Mouse (Mus musculus) testis, adult 2 months (tissue): ENCODE data around the gene Zfp524.

Experiments used
- CTCF ChIP-seq: fragments of 200-500 bp; IDR thresholded peaks from 2 replicates; pipeline ENCODE4 v1.5.1; 2012; ENCODE audit warnings: low read depth, mild to moderate bottlenecking, inconsistent platforms, low read length, moderate library complexity; ENCODE audit not compliant: control insufficient read depth, insufficient read depth, insufficient replicate concordance
- POLR2A ChIP-seq: fragments of 200-500 bp; IDR thresholded peaks from 2 replicates; pipeline ENCODE4 v1.6.1; 2012; ENCODE audit warnings: low read depth, mild to moderate bottlenecking, inconsistent platforms, low read length, moderate library complexity; ENCODE audit not compliant: control insufficient read depth

DNA sequence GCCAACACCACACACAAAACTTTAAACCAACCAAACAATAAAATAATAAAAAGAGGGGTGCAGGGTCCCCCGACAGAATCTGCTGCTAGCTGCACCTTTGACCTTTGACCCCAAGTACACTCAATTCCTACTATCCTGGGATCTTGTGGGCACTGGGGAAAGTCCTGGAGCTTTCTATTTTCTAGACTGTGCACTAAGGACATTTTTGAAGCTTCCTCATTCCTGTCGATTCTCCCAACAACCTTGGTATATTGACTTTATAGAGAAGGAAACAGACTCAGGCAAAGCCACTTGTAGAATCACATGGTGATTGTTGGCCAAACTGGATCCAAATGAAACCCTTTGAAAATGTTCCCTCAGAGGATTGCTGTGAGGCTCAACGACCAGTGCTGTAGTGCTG, 1.8 kb downstream of the Zfp524 start:
- TF ChIP-seq POLR2A (no peak), CTCF (no peak)
